Mouse (Mus musculus): ENCODE data around the gene Tnfaip8l3.
A peak's percentile ranks its signal among the peaks of the same experiment; 100 is the strongest.
"Not testable (repeated sequence)": the region's sequence is repeated elsewhere in the genome, so short reads cannot be mapped to it uniquely, and the experiment has no call there.

Tnfaip8l3 gene

DNA sequence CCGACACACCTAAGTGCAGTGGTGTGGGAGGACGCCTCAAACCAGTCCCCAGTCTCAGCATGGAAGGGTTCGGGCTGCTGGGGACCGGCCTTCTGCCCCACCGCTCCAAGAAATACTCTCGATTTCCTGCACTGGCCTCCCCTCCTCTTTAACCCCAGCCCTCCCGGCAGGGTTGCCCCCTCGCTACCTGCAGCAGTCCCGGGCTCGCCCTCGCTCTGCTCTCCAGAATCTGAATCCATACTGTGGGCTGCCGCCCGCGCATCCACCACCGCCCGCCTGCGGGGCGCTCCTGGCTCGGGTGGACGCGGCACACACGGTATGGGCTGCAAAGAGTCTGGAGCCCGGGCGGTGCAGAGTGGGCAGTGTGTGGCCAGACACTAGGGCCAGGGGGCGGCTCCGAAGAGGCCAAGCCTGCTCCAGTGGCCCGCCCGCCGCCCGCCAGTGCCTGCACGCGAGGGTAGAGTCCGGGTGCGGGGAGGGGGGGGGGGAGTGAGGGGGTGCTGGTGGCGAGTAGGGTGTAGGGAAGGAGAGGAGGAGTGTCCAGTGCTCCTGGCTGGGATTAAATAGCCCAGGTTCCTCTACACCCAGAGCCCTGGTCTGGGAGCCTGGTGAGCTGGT is at the start of gene Tnfaip8l3:
Gene Tnfaip8l3, minus strand, starts transcription at position 357 of the 618 bp plus-strand sequence.
- no peak for DNase-seq (ENCODE audit: low spot score in 2 of 2)

DNA sequence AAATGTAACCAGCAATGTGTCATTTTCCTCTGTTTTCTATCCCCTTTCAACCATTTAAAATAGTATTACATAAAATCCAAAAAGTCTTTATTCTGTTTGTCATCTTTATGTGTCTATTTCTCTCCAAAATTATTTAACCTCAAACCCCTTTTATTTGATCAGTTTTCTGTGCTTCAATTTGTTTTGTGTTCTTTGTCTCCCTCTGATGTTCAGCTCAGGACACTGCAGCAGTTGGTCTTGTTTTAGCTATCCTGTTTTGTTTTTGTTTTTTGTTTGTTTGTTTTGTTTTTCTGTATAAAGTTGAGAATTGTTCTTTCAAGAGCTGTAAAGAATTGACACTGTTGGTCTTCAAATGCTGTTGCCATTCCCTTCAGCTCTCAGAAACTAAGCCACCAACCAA is 44.5 kb upstream of the Tnfaip8l3 start:
- no peak for DNase-seq (ENCODE audit: low spot score in 2 of 2)

DNA sequence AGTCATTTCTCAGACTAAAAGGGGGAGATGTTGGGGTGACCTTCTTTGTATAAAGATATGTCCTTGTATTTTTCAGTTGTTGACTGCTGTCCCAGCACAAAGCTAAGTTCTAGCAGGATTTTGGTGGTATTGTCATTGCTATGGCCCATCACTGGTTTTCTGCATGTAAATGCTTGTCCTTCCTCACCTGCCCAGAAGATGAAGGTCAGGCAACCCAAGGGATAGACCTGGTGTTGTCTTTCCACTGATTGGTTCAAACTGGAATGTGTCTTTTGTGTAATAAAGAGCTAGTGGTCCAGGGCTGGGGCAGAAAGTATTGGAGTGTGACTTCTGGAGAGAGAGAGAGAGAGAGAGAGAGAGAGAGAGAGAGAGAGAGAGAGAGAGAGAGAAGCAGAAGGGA is 30.4 kb upstream of the Tnfaip8l3 start:
- DNase-seq (ENCODE audit: low spot score in 2 of 2), result no peak

DNA sequence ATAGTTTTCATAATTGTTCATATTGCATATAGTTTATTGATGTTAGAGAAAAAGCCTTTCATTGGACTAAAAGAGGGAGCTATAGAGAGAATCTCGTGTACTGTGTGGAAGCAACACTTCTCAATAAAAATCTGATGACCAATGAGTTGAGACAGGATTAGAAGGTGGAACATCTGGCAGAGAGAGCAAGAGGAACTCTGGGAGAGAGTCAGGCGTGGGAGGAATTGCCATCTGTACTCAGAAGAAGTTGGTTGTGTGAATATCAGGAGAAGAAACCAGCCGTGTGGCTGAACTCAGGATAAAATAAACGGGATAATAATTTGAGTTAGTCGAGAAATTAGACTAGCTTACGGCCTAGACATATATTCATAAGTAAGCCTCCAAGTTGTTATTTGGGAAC is 28.9 kb upstream of the Tnfaip8l3 start:
- DNase-seq (ENCODE audit: low spot score in 2 of 2), result no peak

DNA sequence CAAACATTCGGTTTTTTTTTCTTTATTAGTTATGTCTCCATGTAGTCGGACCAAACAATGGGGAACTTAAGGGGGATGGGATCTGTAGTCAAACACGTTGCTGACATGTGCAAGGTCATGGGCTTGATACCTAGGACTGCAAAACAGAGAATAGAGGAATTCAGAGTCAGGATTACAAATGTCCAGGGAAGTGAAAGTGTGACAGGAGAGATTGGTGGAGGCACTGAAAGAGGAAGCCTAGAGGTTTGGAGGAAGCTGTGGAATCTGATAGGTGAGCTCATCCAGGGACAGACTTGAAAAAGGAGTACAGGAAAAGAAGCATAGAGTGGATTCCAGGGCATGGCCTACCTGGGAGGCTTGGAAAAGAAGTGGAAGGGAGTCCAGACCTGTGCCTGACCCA is 16.1 kb upstream of the Tnfaip8l3 start:
- DNase-seq (ENCODE audit: low spot score in 2 of 2), result no peak

DNA sequence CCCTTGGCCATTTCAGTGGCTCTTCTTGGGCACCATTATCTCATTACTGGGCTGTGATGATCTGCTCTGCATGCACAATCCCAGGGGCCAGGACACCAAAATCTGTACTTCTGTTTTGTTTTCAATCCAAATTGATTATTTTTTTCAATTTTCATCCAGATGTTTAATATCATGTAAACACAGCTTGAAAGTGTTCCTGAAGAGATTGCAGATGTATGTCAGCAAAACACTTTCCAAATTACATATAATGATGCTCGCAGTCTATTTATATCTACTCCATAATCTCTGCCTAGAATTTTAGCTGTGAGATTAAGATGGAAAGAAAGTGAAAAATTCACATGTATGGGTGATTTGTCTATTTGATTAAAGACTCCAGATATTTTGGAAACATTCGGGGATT is 9.6 kb upstream of the Tnfaip8l3 start:
- DNase-seq (ENCODE audit: low spot score in 2 of 2), result no peak

DNA sequence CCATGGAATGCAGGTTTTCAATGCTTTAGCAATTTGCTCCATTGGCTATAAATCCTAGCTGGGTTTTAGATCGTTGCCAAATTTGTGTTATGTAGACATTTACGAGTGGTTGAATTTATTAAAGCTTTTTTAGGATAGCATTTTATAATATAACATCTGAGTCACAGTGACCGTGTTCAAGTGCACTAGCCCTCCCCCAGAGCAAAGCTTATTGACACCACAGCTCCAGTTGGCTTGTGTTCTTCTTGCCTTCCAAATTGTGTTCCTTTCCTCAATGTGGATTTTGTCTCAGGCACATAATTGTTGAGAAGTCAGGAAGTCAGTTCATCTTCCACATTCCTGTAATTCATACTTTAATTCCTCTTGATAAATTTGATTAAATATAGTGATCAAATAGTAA is 6.7 kb upstream of the Tnfaip8l3 start:
- DNase-seq (ENCODE audit: low spot score in 2 of 2), result no peak

DNA sequence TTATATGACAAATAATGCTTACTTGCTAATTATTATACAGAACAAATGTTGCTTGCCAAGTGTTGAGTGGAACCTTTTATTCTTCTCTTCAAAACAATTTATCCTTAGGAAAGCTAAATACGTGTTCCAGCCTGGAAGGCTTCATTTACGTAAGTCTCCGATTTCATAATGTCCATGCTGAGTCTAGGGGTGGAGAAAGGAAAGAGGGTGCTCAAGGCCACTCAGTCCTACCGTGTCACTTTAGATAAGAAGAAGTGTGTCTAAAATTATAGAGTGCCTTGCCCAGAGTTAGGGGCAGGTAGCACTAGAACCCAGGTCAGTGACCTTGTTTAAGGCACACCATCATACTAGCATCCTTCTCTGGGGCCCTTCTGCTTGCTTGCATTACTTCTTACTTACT is 5.5 kb upstream of the Tnfaip8l3 start:
- no peak for DNase-seq (ENCODE audit: low spot score in 2 of 2)

DNA sequence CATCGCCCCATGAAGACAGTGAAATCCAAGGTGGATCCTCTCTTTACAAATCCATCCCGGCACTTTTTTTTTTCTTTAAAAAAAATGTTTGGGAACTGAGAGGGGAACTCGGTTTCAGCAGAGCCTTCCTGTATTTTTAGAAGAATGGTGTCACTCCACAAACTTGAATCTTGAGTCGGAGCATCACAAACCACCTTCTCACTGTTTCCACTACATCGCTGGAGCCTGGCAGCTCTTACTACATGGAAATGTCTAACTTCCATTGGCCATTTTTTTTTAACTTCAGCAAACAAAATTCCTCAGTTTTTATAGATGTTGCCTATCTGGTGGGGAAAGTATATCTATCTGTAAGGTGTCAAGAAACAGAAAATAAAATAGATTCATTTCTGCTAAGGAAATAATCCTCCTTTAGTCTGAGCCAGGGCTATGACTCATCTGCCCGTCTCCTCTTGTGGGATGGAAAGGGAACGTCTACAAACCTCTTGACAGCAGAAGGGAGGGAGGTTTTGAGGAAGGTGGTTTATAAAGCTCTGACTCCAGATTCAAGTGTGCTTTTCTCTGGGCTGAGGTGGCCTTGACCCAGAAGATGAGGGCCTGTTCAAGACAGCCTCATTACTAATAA is 3.4 kb upstream of the Tnfaip8l3 start:
- DNase-seq (ENCODE audit: low spot score in 2 of 2), result no peak

DNA sequence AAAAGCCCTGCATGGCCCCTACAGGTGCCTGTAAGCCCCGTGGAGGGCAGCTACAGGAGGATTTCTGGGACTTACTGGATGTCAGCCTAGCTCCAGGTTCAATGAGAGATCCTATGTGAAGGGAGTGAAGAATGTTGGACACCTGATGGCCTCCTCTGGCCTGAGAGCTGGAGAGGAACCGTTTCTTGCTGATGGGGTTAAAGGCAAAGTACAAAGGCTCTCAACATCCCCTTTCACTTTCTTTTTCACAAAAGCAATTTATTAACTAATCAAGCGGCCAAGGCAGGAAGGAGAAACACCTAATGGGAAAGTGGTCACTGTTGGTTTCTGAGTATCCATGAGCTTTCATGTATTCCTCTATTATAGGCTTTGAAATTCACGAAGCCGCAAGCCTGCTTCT is 1.0 kb upstream of the Tnfaip8l3 start:
- no peak for DNase-seq (ENCODE audit: low spot score in 2 of 2)

DNA sequence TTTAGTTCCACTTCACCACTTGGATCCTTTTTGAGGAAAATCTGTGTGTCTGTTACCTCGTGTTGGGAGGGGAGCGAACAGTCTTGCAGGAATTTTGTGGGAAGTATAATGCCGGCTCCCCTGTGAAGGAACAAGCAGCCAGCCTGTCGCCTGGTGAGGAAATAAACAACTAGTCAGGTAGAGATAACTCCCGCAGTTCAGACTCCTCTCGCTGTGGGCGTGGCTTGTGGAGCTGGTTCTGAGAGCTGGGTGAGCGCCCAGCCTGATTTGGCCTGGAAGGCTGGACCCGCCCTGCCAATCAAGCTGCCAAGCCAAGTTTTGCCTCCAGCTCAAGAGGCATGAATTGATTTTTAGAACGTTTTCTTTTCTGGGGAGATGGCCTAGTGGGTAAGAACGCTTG is 589 bp upstream of the Tnfaip8l3 start:
- peak in 1 of 2 experiments; percentile 36 for DNase-seq (ENCODE audit: low spot score in 2 of 2)

DNA sequence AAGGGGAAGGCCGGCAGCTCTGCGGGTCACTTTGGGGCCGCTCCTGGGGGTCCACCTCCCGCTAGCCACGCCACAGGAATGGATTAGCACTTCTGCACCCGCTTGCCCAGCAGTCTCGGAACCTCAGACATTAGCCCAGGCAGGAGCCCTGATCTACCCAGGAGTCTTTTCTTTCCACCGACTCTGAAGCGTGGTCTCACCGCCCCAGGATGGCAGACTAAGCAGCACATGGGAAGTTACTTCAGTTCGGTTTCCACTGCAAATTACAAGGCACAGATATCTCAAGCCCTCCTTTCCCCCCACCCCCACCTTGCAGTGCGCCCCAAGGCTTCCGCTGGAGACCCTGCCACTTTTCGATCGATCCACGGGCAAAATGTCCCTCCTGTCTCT is 551 bp downstream of the Tnfaip8l3 start:
- DNase-seq (ENCODE audit: low spot score in 2 of 2), result no peak

DNA sequence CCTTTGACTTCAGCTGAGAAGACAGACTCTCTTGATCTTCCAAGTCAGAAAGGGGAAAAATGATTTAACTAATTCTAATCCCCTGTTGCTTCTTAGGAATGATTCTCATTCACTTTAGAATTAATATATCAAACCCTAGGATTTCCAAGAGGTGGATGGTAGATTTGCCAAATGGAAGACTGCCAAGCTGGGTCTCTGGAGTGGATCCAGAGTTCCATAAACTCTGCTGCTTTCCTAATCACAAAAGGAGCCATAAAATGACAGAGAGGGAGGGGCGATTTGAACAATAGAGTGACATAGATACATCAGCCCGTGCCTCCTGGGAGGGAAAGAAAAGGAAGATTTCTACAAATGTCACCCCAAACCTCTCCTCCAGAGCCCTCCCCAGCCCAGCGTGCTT is 3.4 kb downstream of the Tnfaip8l3 start:
- DNase-seq (ENCODE audit: low spot score in 2 of 2), result no peak

DNA sequence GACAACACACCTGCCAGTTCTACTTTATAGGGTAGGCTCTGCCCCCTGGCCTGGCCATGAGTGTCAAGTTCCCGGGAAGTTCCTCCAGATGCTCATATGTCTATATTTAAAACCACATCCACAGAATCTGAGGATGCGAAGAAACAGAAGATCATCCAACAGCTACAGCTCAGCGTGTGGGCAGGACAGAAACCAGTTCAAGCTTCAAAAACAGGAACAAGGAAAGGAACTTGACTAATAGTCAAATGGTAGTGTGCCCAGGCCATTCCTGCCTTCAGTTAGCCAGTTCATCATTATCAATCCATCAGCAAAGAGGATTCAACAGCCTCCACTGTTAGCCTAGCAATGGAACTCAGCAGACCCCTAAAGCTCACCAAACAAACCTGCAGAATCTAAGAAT is 4.5 kb downstream of the Tnfaip8l3 start:
- no peak for DNase-seq (ENCODE audit: low spot score in 2 of 2)

DNA sequence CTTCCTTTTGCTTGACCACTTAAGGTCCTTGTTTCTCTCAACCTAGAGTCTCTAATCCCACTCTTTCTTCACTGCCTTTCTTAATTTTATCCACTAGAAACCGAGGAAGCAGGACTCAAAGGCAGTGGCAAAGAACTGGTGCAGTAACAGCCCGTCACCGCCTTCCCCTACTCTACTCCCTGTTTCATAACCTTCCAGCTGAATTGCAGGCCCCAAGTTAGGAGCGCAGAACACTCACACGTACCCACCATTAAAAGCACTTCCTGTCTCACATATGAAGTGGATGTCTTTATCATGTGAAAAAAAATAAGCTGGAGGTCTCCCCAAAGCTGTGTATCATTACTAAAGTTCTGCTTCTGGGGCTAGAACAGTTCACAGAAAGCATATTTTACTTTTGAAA is 6.5 kb downstream of the Tnfaip8l3 start:
- DNase-seq (ENCODE audit: low spot score in 2 of 2), result no peak

DNA sequence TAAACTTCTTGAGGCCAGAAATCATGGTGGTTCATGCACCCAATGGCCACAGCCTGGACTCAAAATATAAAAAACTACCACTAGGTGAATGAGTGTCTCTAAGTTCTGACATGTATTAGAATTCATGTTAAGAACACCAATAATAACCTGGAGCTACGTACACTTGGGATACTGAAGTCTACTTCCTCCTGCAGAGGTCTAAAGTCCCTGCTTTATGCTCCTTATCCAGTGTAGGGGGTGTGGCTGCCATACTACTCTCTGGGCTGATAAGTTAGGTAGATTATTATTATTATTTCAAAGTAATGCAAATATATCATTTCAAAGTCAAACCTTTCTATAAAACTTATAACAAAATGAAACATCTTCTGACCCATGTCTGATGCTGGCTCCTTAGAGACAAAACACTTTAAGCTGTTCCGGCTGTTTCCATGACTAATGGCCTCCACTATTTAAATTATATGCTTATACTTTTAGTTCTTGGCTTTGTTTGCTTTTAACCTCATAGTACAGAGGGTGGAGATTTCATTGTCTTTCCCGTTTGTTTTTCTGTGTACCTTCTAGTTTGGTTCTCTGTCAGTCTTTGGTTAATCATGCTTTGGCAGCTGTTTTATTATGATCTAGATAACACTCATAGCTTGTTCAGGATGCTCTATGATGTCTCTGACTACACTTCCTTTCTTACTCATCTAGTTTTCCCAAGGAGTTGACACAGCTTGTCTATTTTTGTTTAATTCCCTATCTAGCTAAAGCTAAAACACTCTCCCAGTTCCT is 16.7 kb downstream of the Tnfaip8l3 start:
- DNase-seq (ENCODE audit: low spot score in 2 of 2), result no peak

DNA sequence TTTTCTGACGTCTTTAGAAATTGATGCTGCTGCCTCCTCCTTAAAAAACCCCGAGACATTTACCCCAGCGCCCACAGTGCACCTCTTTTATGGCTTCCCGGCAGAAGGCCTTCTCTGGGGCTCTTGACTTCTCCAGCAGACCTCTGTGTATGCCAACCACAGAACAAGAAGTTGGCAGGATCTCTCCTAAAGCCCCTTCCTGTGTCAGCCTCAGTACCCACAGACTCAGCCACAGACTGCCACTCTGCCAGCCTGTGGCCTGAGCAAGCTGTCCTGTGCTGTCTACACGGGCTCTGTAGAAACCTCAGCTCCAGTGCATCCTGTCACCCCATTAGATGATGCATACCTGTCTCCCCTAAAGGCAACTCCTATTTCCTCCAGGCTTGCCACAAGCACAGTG is 19.2 kb downstream of the Tnfaip8l3 start:
- no peak for DNase-seq (ENCODE audit: low spot score in 2 of 2)

DNA sequence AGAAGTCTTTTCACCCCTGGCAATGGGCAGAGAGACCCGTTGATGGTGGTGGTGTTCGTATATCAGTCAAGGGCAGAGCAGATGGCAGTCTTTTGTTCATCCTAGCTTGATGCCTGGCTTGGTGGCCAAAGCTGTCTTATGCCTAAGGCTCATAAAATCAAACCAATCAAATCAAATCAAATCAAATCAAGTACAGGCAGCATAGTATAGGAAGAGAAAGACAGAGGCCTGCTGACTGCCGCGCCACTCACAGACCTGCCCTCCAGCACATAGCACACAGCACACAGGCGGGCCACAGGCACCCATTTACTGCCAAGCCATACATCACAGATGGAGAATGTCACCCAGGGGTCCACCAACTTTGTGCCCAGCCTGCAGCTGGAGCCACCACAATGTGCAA is 25.1 kb downstream of the Tnfaip8l3 start:
- no peak for DNase-seq (ENCODE audit: low spot score in 2 of 2)

DNA sequence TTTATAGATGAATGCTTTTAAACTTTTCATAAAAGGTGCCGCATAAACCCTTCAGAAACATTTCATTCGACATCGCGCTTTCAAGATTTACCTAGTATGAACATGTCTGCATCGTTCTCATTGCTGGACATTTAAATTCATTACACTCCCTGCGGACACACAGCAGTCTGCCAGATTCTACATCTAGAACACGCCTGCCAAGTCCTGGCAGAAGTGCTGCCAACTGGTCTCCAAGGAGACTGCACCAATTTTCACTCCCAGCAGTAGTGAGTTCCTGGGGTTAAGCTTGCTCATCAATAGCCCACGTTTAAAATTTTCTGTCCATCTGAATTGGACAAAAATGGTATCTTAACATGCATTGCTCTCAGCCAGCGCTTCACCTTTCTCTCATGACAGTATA is 30.5 kb downstream of the Tnfaip8l3 start:
- peak in 1 of 2 experiments; percentile 7 for DNase-seq (ENCODE audit: low spot score in 2 of 2)

DNA sequence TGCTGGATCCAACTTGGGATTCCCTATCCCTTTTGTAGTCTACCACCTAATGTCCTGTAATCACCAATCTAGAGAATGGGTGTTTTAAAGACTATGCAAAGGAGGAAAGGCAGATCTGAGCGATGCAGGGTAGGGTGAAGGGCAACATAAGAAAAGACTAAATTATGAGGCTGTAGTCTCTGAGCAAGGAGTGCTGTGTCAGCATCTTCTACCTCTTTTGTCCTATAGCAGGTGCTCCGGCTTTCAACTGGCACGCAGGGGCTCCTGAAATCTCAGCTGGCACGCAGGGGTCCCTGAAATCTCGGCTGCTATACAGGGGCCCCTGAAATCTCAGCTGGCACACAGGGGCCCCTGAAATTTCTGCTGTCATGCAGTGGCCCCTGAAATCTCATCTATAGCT is 33.5 kb downstream of the Tnfaip8l3 start:
- no peak for DNase-seq (ENCODE audit: low spot score in 2 of 2)

DNA sequence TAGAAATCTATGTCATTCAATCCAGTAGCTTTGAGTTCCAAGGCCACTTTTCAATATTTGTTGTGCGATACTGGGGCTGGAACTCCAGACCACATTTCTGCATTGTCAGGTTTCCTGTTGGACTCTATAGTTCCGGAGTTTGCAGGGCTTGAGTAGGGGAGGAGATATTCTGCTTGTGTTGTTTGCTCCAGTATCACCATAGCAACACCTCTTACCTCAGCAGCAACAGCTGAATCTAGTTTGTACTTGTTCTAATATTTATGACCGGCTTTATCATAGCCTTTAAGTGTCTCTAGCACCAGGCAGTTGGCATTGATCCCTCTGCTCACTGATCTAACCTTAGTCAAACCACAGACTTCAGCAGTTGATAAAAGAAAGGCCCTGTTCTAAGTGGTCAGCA is 45.4 kb downstream of the Tnfaip8l3 start:
- DNase-seq (ENCODE audit: low spot score in 2 of 2), result no peak

DNA sequence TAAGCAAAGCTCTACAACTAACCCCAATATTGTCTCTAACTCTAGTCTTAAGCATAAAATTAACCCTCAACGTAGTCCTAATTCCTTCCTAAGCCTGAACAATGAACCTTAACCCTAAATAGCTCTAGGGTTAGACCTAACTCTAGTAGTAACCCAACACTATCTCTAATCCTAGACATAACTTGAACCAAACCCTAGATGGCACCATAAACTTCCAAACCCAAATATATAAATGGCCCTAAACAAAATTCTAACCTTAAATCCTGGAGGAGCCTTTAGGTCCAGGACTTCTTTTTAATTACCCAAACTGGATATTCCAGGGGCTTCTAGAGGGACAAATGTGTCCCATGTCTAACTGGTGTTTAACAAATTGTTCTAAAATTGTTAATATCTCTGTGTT is 73.7 kb downstream of the Tnfaip8l3 start:
- no peak for DNase-seq (ENCODE audit: low spot score in 2 of 2)

DNA sequence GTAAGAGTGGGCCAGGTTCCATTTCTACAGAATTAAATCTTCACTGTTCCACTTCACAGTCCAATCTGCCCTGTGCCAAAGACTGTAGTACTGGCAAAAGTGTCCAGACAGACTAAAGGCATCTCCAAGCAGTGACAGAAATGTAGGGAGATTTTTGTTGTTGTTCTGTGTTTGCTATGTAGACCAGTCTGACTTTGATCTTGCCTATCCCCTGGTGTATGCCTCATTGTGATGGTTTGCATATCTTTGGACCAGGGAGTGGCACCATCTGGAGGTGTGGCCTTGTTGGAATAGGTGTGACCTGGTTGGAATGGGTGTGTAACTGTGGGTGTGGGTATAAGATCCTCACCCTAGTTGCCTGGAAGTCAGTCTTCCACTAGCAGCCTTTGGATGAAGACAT is 75.6 kb downstream of the Tnfaip8l3 start:
- not testable (repeated sequence) for DNase-seq (ENCODE audit: low spot score in 2 of 2)
